Mouse (Mus musculus) adrenal gland, postnatal 4 days (tissue): ENCODE data around the gene Gm27027. TPM values are rescaled to one million over a fixed set of nuclear protein-coding genes. Genes with fewer than 3 reads are reported as not detected.

Source experiments
- DNase-seq, 2 experiments: peaks; one replicate each; pipeline ENCODE4 v3.0.0; 2021 to 2022; ENCODE audit warnings: low spot score in 2 of 2, mixed read lengths in 2 of 2
- total RNA-seq, 2 experiments: library from RNA; stranded (reverse); gene quantifications; 2 replicates each; pipeline ENCODE4 v1.2.3; 2021

The Gm27027 gene
- total RNA-seq, 2 experiments from 2014 or later = not detected

DNA sequence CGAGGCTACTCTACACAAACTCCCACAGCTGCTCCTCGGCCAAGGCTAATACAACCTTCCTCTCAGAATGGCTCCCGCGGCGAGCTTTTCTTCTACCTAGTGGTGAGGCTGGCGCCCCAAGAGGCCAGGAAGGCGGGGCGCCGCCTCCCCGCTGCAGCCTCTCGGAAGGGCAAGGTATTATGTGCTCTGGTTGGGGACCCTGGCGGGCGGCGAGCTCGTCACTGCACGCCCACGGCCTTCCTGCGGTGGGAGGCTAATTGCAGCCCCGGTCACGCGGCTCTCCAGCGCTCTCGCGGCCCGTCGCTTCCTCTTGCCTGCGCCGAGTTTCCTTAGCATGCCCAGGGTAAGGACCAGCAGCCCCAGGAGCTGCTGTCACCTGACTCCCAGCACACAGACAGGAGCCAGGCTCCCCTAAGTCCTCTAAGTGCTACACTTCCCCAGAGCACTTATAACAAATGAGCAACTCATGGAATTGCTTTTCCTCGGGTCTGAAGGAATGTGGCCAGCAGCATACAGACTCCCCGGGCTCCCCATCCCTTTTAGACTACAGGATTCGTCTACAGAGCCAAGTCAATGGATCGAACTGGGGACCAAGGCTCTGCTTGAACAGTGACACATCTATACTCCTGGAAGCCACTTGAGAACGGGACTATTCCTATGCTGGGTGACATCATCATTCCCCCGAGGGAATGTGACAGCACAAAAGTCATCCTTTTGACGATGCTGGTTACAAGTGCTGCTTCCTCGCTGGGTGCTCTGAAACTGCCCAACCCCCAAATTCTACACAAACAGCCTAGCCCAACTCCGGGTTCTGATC lies 19.5 kb downstream of the Gm27027 start:
- peak in 1 of 2 experiments; percentile 26 for DNase-seq

- DNase-seq = no peak
Measured at GRCm38 (mm10) chr2:93975526-93976435, 20.4 kb downstream of the Gm27027 start.

DNA sequence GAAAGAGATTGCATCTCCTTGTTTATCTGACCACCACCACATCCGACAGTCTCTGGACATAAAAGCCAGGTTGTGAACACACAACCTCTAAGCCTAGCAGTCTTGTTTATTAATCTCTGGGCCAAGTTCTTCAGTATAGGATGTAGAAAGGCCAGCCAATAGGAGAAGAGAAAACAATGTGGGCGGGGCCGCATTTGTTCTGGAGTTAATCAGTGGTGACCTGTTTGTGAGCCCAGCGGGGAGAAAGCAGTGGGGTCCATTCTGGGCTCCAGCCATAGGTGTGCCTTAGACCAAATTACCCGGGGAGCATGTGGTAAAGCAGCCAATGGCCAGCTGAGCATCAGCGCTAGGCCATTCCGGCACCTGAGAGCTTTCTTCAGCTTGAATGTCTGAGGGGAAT lies 21.1 kb downstream of the Gm27027 start:
- DNase-seq = no peak

DNA sequence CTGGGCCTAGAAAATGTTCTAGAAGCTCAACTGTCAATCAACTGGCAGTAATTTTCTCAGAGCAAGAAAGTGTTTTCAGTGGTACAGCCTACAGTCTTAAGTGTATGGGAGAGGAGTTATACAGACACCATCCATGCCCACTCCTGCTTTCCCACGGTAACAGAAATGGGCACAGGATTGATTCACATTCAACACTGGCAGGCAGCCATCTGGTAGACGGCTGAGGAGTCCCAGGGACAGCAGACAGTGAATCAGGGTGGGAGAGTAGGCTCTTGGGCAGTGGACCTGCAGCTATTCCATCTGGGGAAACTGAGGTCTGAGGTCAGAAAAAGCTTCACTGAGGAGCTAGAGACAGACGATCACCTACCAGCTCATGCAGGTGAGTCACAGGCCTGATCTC lies 24.5 kb downstream of the Gm27027 start:
- DNase-seq = no peak

GRCm38 (mm10) chr2:93964494-93965160 lies 31.5 kb downstream of the Gm27027 start:
- no peak for DNase-seq

GRCm38 (mm10) chr2:93963802-93964201 lies 32.4 kb downstream of the Gm27027 start:
- DNase-seq = no peak

- no peak for DNase-seq
Measured at GRCm38 (mm10) chr2:93961716-93962115, 34.4 kb downstream of the Gm27027 start.

DNA sequence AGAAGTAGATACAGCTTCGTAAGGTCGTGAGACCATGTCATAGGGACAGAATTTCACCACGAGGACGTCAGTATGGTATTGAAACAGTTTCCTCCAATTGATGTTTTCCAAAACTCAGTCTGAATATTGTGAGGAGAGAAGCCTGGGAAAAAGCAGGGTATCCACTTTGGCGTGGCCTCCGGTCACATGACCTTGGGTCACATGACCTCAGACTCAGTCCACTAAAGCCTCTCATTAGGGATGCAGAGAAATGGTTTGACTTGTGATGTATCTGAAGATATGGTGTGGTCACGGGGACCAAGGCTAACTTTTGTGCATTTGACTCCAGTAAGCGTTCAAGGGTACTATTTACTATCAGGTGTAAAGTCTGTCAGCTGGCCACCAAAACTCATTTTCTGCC lies 36.8 kb downstream of the Gm27027 start:
- DNase-seq = no peak

DNA sequence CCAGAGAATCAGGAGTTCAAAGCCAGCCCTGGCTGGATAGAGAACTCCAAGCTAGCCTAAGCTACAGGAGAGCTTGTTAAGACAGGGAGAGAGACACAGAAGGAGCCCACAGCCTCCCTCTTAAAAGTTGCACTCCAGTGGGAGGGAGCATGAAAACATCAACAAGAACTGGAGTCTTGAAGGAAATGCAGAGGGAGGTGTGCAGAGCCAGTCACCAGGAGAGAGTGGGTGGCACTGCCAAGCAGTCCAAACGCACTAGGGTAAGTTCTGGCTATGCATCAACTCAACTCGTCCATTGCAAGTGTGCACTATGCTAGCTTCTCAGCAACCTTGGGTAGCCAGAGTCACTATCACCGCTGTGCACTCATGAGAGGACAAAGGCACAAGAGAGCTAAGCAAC lies 37.9 kb downstream of the Gm27027 start:
- DNase-seq = no peak

DNA sequence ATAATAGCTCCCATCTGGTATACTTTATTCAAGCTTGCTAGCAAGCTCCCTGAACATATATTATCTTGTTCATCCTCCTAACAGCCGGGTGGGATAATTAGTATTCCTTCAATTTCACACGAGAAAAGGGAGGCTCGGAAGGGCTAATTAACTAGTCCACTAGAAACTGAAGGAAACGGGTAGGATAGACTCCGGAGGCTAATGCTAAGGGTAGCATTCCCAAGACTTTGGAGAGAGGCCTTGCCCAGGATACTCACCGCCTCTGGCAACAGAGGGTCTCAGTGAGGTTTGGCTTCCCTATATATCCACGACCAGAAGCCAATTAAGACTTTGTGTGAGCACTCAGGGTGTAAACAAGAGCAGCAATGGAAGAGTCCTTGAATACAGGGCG lies 38.4 kb downstream of the Gm27027 start:
- DNase-seq = no peak

GRCm38 (mm10) chr2:93956908-93957784 lies 39.0 kb downstream of the Gm27027 start, which contains the start of gene Gm13889:
Gene Gm13889, minus strand, starts transcription at chr2:93957201.
- peak; percentile 52 to 56 for DNase-seq

DNA sequence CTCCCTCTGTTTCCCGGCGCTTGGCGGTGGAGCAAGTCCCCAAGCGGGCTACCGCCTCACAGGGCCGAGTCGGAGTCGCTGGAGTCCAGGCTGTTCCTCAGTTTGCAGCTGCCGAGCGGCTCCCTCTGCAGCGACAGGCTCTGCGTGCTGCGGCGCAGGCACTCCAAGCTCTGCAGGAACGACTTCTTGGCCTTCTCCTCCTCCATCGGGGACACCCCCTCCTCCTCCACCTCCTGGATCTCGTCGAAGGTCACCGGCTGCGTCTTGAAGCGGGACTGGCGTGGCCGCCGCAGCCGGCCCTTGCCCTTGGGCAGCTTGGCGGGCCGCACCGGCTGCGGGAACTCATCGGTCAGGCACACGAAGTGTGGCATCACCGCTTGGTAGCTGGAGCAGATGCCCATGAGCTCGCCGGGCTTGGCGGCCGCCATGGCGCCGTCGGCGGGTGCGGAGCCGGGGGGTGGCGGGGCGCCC lies 39.8 kb downstream of the Gm27027 start:
- DNase-seq = peak in 1 of 2 experiments; percentile 28

GRCm38 (mm10) chr2:93955886-93956285 lies 40.3 kb downstream of the Gm27027 start:
- no peak for DNase-seq

DNA sequence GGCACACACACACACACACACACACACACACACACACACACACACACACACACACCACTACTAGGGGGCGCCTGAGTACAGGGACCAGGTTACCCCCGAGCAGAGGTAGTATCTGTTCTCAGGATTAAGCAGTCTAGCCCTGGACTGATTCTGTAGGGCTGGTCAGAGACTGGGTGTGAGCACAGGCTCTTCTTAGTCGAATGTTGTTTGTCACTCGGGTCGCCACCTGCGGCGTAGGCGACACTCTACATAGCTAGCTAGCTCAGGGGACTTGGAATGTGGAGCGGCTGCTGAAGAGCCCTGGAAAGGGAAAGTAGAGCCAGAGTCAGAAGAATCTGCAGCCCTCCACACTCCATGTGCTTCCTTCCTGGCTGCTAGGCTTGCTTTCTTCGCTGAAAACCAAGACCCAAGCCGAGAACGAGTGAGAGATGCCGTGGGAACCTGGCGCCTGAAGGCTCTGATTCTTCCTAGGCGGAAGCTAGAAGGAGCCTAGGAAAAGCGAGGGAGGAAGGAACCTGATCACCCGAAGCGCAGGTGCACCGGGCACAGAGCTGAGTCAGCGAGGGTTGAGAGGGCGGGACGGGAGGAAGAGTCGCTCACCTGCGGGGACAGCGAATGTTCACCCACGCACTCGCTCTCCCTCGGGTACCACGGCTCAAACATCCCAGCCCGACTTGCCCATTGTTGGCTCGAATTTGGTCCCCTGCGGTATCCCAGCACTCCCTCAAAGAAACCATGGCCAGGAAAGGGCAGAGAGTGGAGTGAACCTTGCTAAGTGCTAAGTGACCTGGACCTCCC lies 41.2 kb downstream of the Gm27027 start:
- DNase-seq = no peak

GRCm38 (mm10) chr2:93953726-93954125 lies 42.4 kb downstream of the Gm27027 start:
- no peak for DNase-seq

DNA sequence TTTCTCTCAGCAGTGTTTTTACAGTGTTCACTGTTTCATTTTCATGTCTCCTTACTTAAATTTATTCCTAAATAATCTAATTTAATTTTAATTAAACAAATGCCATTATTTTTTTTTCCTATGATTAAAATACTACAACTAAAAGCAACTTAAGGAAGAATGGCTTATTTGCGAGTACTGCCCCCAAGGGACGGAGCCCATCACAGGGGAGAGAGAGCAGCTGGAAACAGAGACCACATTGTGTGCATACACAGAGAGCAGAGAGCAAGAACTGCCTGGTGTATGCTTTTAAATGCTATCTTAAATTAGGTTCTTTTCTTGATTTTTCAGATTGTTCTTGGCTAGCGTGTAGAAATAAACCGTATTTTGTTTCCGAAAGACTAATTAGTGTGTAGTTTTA lies 49.2 kb downstream of the Gm27027 start:
- no peak for DNase-seq

DNA sequence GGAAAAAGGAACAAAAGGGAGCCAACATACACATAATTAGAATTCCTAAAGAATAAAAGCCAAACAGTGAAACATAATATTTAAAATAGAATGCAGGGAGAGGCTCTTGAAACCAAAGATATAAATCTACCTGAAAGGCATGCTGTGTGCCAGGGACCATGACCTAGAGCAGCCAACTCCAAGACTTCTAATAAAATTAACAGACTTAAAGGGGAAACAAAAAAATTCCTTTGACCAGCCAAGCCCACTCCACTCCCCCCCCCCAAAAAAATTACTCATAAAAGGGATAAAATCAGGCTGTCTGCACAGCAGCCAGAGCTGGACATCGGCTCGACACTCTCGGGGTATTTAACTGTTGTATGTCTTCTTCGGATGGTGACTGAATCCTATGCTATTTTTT lies 51.3 kb downstream of the Gm27027 start:
- no peak for DNase-seq

DNA sequence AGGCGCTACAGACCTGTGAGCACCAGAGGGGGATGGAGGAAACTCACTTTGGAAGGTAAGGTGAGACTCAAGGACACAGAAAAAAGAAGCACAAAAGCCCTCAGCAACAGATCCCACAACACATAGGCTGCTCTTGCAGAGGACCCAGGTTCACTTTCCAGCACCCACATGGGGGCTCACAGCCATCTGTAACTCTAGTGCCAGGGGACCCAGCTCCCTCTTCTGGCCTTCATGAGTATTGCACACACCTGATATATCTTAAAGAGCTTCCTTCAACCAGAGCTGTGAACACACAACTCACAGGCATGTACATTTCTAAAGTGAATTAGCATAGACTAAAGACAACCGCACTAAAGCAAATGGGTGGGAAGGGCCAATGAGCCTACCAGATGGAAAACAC lies 52.1 kb downstream of the Gm27027 start:
- no peak for DNase-seq

DNA sequence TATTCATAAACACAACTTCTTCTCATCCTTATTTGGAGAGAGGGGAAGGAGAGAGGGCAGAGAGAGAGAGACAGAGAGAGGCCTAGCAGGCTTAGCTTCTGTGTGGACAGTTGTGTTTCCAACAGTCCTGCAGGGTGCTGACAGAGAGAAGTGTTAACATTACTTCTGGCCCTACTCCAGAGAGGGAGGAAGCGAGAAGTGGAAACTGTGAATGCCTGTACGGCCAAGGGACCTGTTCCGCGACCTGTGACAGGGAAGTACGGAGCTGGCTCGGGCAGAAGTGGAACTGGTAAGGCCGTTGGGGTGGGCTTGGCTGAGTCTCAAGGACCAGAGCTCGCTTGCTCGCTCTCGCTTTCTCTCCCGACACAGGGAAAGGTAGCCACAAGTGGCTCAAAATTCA lies 54.5 kb downstream of the Gm27027 start:
- DNase-seq = no peak

DNA sequence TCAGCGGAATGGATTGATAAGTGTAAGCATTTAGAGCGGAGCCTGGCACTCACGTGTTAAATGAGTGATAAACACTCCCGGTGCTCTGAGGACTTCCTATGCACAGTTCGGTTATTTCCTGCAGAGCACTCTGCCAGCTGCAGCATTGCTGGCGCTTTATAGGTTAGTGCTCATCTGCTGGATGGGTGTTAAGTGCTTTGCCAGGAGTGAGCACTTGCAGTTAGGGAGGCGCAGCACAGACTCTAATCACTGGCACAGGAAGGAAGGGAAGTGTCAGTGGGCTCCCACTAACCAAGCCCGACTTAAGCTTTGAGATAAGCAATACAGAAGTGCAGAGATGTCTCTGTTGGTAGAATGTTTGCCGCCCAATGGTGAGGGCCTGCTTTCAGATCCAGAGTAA lies 57.6 kb downstream of the Gm27027 start:
- DNase-seq = no peak
